Comparison of ENCODE assay signal across 1 mouse cellular context in genomic region chr17:78736473-78736988, GRCm38 (mm10).
TF ChIP-seq lines count a peak whose summit lies in the region.

No protein-coding gene starts in this region.

TF ChIP-seq in CH12.LX, 34 proteins besides CTCF, POLR2A, EP300 and RAD21 (continued from another document):
- peak; percentile 28 for TF ChIP-seq USF1 (IDR thresholded peaks at IDR 0.05; ENCODE audit: low read depth, low read length)
- no peak; the same call in 1 of the 2 replicates for TF ChIP-seq RCOR1 (conservative IDR thresholded peaks at IDR 0.05; ENCODE audit: low read depth, low read length)
- TF ChIP-seq MAZ (IDR thresholded peaks at IDR 0.05; ENCODE audit: low read depth, low read length) = peak; percentile 59; the same call in 1 of the 2 replicates
- no peak for TF ChIP-seq ZNF384 (IDR thresholded peaks at IDR 0.05; ENCODE audit: low read depth, low read length)
- peak; percentile 79; the same call in 1 of the 2 replicates for TF ChIP-seq MYC (IDR thresholded peaks at IDR 0.05; ENCODE audit: low read depth, low read length)
- TF ChIP-seq POLR2AphosphoS2 (IDR thresholded peaks at IDR 0.05; ENCODE audit: low read depth, low read length) = peak; percentile 88
- peak; percentile 87 for TF ChIP-seq SIN3A (IDR thresholded peaks at IDR 0.05; ENCODE audit: low read length)
